Mouse (Mus musculus) adrenal gland, postnatal 10 days (tissue): ENCODE data around the gene Samd13. TPM values are rescaled to one million over a fixed set of nuclear protein-coding genes. Genes with fewer than 3 reads are reported as not detected.

Experiments used
- DNase-seq: peaks from one replicate; pipeline ENCODE4 v3.0.0; 2021; ENCODE audit warnings: mixed read lengths
- long read RNA-seq, 2 experiments: library from polyadenylated mRNA; stranded (forward); transcript quantifications; one replicate each; pipeline ENCODE4 v2.0.0; 2021
- total RNA-seq, 2 experiments: library from RNA; stranded (reverse); gene quantifications; 2 replicates each; pipeline ENCODE4 v1.2.3; 2021

The Samd13 gene
- under 1 TPM; 0.24 to 0.69 TPM for total RNA-seq
- long read RNA-seq, experiment 1, partial matches to known transcripts: 0 of 1 reads
- long read RNA-seq, experiment 1, other reads (novel, unspliced or antisense): 1 of 1 reads
- long read RNA-seq, experiment 2, partial matches to known transcripts: 0 of 1 reads
- long read RNA-seq, experiment 2, other reads (novel, unspliced or antisense): 1 of 1 reads

DNA sequence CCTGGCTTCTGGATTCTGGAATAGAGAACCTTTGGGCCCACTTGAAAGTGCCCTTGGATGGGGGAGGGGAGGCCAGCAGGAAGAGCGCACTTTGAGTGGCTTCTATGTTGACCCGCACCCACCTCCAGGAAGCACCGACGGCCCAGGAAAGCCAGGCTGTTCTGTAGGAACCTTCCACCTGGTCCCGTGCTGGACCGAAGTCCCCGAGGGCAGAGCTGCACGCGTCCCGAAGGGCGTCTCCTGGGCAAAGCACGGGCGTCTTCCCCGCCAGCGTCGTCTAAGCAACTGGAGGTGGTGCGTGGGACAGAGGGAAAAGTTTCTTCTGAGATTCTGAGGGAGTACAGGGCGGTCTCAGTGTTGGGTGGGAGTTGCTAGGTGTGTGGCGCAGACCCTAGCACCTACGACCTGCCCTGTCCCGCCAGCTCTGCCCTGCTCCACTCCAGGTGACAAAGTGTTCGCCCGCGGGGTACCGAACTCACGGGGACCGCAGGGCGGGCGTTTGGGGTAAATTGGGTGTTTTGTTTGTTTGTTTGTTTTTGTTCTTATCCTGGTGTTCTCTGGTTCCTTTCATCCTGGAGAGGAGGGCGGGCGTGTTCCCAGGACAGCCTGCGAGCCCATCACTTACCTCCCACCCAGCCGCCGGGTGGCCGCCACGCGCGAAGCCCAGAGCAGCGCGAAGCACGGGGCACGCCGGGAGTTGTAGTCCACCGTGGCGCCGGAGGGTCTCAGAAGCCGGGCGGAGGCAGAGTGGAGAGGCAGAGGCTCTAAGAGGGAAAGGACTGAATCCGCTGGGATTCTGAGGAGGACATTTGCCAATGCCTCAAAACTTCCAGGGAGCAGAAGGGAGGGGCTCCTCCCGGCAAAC lies at the start of gene Samd13:
Gene Samd13 (minus strand): TSS at position 782 of the 865 bp plus-strand sequence.
- DNase-seq: peak; percentile 71

DNA sequence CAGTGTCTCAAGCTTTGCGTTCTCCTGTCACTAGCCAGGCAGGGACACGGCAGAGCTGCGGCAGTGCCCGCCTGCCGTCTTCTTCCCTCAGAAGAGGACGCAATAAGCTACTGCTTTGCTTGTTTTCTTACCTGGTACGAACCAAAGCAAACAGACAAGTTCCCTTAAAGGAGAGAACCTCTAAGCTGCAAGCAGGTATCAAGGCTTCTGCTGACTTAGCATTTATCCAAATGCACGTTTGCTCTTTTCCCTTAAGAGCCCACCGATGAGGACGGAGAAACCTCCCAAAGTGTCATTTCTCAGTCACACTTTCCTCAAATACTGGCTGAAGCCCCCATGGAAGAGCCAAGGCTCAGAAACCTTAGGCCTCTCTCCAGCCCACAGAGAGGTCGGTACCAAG lies 46.1 kb upstream of the Samd13 start:
- DNase-seq: no peak

DNA sequence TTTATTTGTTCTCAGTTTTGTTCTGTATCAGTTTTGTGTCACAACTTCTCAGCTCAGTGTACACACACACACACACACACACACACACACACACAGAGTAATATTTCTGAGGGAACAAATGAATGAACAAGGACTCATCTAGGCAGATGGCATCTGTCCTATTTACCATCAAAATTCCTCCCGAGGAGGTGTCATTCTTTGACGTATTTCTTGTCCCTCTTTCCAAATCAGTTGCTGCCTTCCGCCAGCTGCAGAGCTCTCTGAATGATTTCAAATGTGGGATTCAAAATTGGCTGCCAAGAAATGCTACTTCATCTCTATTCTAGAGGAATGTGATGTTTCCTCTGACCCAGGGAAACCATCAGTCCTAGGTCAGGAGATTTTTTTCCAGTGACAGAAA lies 37.6 kb upstream of the Samd13 start:
- no peak for DNase-seq

DNA sequence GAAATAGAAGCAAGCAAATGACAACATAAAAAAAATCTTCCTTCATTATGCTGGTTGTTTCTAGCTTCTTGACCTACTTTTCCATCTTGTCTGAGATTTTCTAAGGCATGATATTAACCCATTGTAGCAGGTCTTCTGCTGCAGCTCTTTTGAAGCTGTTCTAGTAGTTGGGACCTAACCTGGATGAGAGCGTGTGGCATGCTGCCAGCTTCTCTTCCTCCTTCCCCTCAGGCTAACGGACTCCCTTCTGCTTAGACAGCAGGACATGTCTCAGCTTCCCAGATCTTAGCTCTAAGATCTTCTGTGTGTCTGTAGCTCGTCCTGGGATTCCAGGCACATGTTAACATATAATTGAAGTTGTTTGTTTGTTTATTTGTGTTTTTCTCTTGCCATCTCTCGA lies 34.3 kb upstream of the Samd13 start:
- DNase-seq: no peak

DNA sequence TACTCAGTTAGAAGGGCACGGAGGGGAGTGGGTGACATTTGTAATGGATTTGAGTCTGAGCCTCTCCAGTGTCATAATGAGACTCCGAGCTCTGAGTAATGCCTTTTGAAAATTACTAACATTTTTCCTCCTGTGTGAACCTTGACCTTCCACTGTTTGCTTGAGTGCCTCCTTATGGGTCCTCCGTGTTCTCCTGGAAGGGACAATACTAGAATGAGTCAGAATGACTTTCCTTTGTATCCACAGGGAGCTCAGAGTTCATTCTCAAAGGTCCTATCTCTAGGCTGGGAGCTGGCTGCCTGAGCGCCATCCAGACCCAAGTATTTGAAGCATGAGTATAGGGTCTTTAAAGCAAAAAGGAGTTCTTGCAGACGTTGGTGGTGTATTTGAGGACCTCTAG lies 32.9 kb upstream of the Samd13 start:
- no peak for DNase-seq

DNA sequence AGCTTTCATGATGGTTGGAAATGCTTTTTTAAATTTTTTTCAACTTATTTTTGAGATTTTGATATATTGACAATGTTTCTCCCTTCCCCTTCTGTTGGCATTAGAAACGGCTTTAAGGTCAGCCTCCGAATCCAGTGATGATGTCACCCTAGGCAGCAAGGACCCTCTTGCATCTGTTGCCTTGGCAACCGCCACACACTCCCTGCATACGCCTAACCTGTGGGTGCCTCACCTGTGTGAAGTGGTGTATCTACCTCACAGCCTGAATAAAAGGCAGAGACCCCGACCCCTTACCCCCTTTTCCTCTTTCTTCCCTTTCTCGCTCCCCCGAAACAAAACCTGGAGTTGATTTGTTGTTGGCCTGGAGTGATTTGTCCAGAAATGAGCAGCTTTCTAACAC lies 26.9 kb upstream of the Samd13 start:
- no peak for DNase-seq

DNA sequence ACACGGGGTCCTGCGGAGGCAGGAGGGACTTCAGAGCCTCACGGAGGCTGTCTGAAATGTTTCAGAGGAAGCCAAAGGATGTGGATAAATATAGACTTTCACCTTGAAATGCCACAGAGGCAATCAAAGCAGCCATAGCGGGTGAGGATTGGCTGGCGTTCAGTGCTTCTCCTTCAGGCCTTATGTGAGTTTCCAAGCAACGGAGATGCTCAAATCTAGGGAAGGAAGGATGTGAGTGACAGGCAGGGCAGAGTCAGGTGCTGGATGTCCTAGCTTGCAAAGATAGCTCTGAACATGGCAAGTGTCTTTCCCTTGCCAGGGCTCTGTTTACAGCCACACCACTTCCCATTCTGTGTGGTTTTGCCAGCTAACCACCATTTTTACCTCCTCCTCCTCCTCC lies 26.2 kb upstream of the Samd13 start:
- no peak for DNase-seq

DNA sequence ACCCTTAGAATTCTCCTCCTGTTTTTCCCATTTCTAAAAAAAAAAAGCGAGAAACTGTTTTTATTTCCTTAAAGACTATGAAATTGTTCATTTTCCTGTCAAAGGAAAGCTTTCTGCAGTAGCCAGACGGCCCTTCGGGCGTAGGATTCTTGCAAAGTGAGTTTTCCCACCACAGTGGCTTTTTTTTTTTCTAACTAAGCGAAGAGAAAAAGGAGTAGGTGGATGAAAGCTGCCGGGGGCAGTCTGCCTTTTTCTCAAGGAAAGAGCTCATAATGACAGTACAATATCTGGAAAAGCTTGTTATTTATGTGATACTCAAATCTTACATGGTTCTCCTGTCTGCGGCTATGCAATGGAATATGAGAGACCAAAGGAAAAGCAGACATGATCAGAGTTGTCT lies 25.7 kb upstream of the Samd13 start:
- no peak for DNase-seq

DNA sequence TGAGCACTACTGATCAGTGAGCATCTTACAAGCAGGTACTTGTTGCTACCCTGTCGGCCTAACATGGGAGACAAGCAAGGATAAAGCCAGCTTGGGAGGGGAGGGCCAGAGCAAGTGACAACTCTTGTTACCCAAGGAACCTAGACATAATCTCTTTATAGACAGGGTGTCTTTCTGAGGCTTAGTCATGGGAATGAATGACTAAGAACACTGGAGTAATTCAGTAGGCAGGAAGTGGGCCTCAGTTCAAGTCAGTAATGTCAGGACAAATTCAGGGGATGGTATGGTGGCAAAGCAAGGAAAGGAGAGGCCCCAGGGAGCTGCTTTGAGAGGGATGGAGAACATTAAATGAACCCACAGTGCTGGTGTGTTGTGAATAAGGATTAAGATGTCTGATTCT lies 23.7 kb upstream of the Samd13 start:
- DNase-seq: no peak

DNA sequence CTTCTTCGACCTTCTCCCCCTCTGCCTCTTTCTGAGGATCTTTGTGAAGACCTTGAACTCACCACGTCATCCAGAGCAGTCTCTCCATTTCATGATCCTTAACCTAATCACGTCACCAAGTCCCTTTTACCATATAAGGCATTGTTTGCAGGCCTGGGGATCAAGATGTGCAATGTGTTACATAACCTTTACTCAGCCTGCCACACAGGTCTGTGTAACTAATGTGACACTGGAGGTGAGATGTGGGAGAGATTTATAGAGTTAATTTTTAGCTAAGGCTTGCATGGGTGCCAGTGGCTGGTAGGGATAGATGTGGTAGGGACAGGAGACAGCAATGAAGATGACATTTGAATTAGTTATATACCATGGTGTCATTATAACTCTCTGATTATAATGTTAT lies 23.0 kb upstream of the Samd13 start:
- DNase-seq: no peak

DNA sequence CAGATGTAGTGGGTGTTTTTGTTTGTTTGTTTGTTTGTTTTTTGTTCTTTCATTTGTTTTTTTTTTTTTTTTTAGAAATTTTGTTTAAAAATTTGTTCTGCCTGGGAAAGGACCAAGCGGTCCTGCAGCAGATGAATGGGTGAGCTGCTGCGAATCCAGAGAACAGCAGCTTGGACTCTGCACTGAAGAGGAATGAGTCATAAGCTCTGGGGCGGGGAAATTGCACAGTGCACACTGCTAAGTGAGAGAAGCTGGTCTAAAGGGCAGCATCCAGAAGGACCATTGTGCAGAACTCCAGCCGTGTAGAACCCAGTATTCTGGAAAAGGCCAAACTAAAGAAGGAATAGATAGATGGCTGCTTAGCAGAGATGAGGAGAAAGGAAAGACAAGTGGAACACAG lies 18.7 kb upstream of the Samd13 start:
- no peak for DNase-seq

DNA sequence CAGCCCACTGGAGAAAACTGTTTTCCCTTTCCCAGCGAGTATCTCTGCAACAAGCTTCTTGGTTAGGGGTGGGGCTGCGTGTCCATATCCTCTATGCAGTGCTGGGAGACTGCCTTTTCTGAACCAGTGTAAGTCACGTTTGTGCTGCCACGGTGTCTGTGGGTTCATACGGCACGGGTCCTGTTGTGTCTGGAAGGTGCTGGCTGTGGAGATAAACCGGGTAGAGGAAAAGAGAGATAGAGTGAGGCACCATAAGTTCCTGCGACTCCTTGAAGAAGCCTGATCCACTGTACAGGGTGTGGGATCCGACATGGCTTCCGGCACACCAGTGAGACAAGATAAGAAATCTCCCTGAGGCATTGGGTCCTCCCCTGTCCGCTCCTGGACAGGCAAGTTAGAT lies 14.7 kb upstream of the Samd13 start:
- no peak for DNase-seq

DNA sequence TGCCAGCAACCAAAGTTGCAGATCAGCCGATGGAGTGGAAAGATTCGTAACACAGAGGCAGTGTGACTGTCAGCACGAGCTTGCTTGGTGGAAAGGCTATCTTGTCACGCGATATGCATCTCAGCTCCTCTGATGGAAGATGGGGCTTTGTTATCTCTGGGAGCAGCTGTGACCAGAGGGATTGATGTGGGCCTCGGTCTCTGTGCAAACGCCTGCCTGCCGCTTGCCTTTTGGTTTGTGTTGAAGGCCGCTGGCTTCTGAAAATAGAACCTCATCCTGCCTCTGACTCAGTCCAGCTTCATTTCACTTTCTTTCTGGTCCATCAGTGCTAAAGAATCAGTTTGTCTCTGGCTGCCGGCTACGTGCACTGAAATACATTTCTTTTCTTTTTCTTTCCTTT lies 13.6 kb upstream of the Samd13 start:
- DNase-seq: peak; percentile 54

DNA sequence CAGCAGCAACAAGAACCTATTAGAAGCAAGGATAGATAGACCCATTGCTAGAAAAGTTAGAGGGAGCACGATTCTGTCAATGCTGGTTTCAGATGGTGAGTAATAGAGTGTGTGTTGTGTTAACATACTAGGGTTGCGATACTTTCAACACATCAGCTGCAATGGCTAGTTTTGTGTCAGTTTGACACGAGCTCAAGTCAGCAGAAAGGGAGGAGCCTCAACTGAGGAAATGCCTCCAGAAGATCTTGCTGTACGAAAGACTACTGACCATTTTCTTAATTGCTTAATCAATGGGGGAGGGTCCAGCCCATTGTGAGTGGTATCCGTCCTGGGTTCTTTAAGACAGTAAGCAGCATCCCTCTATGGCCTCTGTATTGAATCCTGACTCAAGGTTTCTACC lies 7.2 kb upstream of the Samd13 start:
- DNase-seq: no peak

DNA sequence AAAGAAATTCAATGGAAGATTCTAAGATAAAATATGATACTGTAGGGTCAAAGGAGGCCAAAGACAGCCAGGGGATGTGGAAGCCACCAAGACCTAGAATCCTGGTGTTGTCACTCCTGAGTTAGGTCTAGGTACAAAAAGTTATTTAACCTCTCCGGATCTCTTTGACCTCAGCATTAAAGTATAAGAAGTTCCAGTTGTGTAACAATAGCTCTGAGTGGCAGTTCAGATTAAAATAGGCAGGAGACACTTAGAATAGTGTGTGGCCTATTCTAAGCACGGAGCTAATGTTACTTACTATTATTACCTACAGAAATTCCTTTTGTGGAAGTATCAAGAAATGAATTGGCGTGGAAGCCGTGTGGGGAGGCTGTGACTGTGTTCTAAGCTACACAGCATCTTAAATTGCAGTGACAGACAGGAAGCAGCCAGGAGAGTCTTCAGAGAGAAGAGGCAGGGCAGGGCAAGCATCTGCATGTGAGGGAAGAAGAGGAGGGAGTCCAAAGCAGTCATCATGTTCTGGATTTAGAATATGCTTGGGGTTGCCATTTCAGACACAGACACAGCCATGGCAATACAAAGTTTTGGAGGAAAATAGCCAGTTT lies 1.8 kb upstream of the Samd13 start:
- DNase-seq: no peak

DNA sequence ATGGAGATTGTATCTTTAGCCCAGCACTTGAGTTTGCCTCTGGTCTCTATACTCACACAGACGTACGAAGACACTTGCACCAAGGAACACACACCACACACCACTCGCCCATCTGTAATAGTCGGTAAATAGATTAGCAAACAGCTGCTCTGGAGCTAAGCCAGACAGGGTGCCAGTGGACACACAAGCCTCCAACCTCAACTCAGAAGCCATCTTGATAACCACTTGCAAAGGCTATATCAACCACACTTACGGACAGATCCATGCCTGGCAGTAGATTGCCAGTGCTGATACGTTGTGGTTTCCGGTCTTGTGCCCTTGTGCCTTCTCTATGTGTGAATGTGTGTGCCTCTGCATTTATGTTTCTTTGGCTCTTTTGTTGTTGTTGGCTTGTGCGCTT lies 1.0 kb upstream of the Samd13 start:
- DNase-seq: no peak

DNA sequence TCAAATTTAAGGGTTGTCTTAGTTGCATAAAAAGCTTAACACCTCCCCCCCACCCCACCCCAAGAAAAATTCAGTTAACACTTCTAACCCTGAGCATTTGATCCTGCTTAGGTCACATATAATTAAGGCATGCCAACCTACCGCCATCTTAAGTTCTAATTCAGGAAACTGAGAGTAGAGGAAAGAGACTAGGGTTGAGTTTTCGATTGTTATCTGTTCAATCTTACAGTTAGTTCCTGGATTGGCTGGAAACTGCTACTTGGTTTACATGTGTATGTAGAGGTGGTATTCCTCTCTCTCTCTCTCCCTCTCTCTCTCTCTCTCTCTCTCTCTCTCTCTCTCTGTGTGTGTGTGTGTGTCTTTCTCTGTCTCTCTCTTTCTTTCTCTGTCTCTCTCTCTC lies 2.3 kb downstream of the Samd13 start:
- no peak for DNase-seq

DNA sequence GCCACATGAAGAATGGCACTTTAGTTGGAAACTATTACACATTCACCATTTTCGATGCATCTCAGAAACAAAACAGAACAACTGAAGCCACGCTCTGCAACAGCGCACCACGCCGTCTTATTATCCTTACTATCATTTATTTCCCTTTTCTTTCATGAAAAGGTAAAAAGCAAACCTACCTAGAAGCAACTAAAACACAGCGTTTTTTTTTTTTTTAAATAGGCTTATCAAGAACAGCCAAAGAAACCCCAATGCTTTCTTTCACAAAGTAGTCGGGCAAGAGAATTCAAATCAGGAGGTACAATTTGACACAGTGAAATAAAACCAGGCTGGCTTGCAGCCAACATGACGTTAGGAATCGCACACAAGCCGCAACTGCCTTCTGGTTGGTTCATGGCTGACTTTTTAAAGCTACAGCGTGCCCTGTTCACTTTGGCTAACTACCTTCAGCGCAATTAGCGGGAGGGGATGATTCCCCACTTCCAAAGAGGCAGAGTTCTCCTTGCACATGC lies 3.2 kb downstream of the Samd13 start:
- DNase-seq: peak; percentile 75

DNA sequence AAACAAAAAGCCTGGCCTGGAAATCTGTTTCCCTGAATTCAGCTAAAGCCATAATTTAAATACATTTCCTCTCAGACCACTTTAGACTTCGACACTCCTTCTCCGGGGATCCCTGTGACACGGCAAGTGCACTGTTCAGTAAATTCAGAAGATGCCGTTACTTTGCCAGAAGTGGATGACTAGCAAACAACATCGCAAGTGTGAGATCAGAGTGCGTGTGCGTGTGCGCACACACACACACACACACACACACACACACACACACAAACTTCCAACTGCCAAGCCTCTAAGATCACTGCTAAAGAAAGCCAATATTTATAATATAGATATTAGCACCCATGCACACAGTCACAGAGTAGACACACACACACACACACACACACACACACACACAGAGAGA lies 3.7 kb downstream of the Samd13 start:
- DNase-seq: no peak

DNA sequence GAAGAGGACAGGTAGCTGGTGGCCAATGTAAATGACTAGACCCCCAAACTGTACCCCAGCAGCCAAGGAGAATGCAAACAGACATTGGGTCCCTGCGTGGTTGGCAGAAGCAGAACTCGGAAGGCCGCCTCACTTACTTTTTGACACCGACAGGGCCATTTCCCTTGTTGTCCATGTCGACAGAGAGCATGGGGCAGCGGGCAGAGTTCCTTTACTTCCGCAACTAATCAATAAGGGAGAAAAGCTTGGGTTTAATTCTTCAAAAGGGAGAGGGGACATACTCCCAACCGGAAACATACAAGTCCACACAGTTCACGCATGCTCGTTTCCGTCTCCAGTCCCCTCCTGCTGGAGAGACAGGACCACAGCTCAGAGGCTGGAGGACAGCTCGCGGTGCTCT lies 4.8 kb downstream of the Samd13 start:
- DNase-seq: no peak

DNA sequence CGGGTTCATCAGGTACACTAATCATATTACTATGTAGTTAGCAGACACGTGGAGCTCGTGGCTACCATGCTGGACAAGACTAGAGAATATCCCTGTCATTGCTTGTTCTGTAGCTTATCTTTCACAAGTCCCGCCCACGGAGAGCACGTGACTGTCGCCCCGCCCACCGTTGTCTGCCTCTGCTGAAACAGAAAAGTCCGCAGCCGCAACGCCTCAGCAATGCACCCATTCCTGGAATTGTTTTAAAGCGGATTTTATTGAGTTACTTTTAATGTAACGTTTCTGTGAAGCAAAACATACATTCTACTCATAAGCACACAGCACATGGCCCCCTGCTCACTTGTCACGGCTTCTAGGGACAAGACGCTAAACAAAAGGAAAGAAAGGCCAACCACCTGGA lies 5.7 kb downstream of the Samd13 start:
- DNase-seq: no peak

DNA sequence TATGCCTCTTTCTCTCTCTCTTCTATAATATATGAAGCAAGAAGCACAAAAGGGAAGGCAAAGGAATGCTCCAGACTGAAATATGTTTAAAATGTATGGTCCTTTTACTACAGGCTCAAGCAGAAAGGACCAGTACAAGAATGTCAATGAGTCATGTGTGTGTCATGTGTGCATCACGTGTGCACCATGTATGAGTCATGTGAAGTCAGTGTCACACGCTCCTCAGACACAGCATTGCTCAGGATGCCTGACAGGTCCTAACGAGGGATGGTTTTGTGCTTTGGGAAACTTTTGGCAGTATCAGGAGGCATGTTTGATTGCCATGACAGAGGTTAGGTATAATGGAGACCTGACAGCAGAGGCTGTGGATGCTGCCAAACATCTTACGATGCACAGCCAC lies 9.2 kb downstream of the Samd13 start:
- DNase-seq: no peak

DNA sequence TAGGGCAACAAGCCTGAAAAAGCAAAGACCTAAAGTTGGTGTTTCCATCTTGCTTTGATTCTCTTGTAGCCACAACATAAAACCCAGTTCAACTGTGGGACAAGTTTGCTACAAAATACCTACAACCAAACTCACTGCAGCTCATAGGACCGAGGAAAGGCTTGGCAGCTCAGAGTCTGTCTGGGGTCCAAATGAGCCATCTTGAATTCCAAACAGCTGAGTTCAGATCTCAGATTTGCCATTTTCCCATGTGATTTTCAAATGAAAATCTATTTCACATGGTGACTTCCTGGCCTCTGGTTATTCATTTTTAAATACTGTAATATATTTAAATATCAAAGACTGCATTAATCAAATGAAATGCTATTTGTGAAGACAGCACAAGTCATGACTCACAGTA lies 10.3 kb downstream of the Samd13 start:
- DNase-seq: no peak

DNA sequence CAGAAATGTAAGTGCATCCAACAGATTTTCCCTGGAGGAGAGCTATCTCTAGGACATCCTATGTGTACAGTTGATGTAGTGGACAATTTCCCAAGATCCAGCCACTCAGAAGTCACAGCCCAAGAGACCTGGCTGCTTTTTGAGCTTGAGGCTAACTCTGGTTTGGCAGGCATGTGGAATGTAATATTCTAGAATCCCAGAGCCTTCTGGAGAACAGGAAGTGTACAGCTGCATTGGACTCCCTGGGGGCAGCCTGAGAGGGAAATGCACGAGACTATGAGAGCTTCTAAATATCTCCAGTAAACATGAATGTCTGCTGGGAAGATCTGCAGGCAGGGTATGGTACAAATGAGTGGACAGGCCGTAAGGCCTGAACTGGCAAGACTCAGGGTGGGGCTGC lies 14.3 kb downstream of the Samd13 start:
- DNase-seq: no peak
